Mouse (Mus musculus): ENCODE results near the gene Lmx1b.

DNA sequence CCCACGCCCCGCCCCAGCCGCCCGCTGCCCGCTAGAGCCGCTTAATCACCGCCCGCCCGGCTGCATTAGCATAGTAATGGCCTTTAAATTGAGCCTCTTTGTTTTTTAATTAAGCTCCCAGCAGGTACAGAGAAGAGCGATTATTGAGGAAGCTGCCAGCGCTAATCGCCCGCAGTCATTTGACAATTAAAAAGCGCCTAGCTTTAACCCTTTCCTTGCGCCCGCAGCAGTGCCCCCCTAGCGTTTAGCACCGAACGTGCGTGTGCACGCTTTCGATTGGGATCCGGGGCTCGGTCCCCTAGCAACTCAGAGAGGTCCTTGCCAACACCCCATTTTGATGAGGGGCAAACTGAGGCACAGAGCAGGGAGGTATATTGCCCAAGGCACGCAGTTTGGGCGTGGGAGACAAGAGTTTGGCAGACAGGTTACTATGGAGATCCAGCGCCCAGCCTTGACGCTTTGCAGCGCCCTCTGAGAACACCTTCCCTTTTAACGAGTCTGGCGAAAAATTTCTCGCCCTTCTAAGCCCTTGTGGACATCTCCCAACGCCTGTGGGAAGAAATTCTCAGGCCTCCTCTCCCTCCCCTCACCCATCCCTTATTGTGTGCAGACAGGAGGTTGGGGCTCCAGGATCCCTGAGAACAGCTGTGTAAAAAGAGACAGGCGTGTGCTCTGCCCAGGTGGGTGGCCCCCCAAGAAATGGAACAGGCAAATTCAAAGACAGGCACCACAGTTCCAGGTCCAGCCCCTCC lies 59.4 kb downstream of the Lmx1b start:
- TF ChIP-seq CTCF (IDR thresholded peaks at IDR 0.05; ENCODE audit: low read depth) (no peak), EP300 (IDR thresholded peaks at IDR 0.05; ENCODE audit: low read depth) (no peak)
